Mouse (Mus musculus) lung, postnatal 0 days (tissue): ENCODE results near the gene Vegfa. TPM values are rescaled to one million over a fixed set of nuclear protein-coding genes. Genes with fewer than 3 reads are reported as not detected.

Experiments used
- ATAC-seq: fragments of 200-750 bp; cut with Nextera tagmentation; 2 replicates; pipeline ENCODE4 v1.8.0; 2017; ENCODE audit warnings: moderate library complexity
- DNase-seq: peaks from one replicate; pipeline ENCODE4 v3.0.0-alpha.2; 2016; ENCODE audit warnings: low spot score
- H3K27ac ChIP-seq: fragments of 300-500 bp; sonication (generic); 2 replicates; pipeline ENCODE4 v1.5.1; 2014; ENCODE audit warnings: antibody characterized with exemption, mild to moderate bottlenecking, low read length, mixed read lengths
- H3K27me3 ChIP-seq: fragments of 300-500 bp; sonication (generic); replicated peaks from 2 replicates; pipeline ENCODE4 v1.6.1; 2014; ENCODE audit warnings: low read length, mixed read lengths; ENCODE audit not compliant: insufficient read depth
- H3K36me3 ChIP-seq: fragments of 300-500 bp; sonication (generic); 2 replicates; pipeline ENCODE4 v1.6.1; 2014; ENCODE audit warnings: low read length, mixed read lengths; ENCODE audit not compliant: insufficient read depth
- H3K4me1 ChIP-seq: fragments of 300-500 bp; sonication (generic); 2 replicates; pipeline ENCODE4 v1.6.1; 2014; ENCODE audit warnings: antibody characterized with exemption, low read depth, low read length, mixed read lengths; ENCODE audit not compliant: insufficient read depth
- H3K4me2 ChIP-seq: fragments of 300-500 bp; sonication (generic); replicated peaks from 2 replicates; pipeline ENCODE4 v1.6.1; 2014; ENCODE audit warnings: low read depth, mild to moderate bottlenecking, low read length, moderate library complexity, mixed read lengths
- H3K4me3 ChIP-seq: fragments of 300-500 bp; sonication (generic); 2 replicates; pipeline ENCODE4 v1.5.1; 2014; ENCODE audit warnings: low read depth, low read length
- H3K9ac ChIP-seq: fragments of 300-500 bp; sonication (generic); replicated peaks from 2 replicates; pipeline ENCODE4 v1.6.1; 2014; ENCODE audit warnings: low read depth, mild to moderate bottlenecking
- H3K9me3 ChIP-seq: fragments of 300-500 bp; sonication (generic); 2 replicates; pipeline ENCODE4 v1.6.1; 2016; ENCODE audit warnings: low read length, mixed read lengths
- CTCF ChIP-seq: IDR thresholded peaks from 2 replicates; pipeline ENCODE4 v1.5.1; 2016; ENCODE audit warnings: antibody characterized with exemption, mild to moderate bottlenecking
- EP300 ChIP-seq: IDR thresholded peaks from 2 replicates; pipeline ENCODE4 v1.6.1; 2016; ENCODE audit warnings: antibody characterized with exemption, mild to moderate bottlenecking, control low read depth
- WGBS: fragments of 180-500 bp; shearing (Covaris S2); extraction: QIAGEN DNeasy Blood & Tissue Kit; methylation state at CpG from one replicate; pipeline ENCODE4 v1.1.7; 2014; 5-methylcytosine and 5-hydroxymethylcytosine counted together
- polyA plus RNA-seq: library from polyadenylated mRNA; unstranded; fragments of >200 nt; fragmentation: Nextera tagmentation; extraction: Ambion mirVana; gene quantifications from 2 replicates; pipeline ENCODE4 v1.2.1, GENCODE M21; 2015

The Vegfa gene
- polyA plus RNA-seq, 1 experiment from 2014 or later, result 21.4 TPM

DNA sequence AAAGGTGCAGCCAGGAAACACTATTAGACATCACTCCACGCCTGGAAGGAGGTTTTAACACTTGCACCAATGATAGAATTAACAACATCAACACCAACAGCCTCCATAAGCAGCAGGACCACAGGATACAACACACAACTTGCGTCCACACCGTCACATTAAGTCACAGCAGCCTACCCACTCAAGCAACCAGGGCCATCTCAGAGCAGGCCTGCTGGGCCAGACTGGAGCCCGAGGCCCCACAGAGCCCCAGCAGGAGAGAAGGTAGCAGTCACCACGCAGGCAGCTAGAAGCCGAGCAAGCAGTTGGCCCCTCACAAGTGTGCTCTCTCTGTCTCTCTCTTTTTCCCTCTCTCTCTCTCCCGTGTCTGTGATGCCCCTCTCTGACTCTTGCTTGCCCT is 11.6 kb downstream of the Vegfa start:
- Histone ChIP-seq H3K27ac (no peak overlapping the region), H3K36me3 (peaks cover 75% of the 10 kb centered on the region), H3K4me3 (no peak overlapping the region), H3K9ac (no peak overlapping the region), H3K4me1 (peaks cover 4% of the 10 kb centered on the region; the same call in 1 of the 2 replicates), H3K4me2 (no peak overlapping the region), H3K9me3 (no peaks in the 10 kb centered on the region), H3K27me3 (no peaks in the 10 kb centered on the region)
- TF ChIP-seq CTCF, result no peak; the same call in 1 of the 2 replicates
- TF ChIP-seq EP300, result no peak
- 72% methylated on average over 7 of the region's 7 CpGs for WGBS
- DNase-seq (no peak), ATAC-seq (no peak)

DNA sequence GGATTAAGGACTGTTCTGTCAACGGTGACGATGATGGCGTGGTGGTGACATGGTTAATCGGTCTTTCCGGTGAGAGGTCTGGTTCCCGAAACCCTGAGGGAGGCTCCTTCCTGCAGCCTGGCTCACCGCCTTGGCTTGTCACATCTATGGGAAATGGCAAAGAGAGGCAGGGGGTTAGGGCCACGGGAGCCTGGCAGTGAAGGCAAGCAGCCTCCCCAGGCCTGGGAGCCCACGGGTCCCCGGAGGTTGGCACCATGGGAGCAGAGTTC is 13.5 kb downstream of the Vegfa start:
- TF ChIP-seq CTCF (no peak), EP300 (no peak)
- Histone ChIP-seq H3K4me1 (no peaks in the 10 kb centered on the region), H3K27ac (no peak overlapping the region), H3K27me3 (no peaks in the 10 kb centered on the region), H3K9me3 (no peaks in the 10 kb centered on the region), H3K4me2 (no peak overlapping the region), H3K36me3 (peaks cover 65% of the 10 kb centered on the region), H3K9ac (no peak overlapping the region), H3K4me3 (no peak overlapping the region)
- DNase-seq, result no peak
- ATAC-seq, result no peak
- WGBS, result 82% methylated on average over 10 of the region's 10 CpGs

DNA sequence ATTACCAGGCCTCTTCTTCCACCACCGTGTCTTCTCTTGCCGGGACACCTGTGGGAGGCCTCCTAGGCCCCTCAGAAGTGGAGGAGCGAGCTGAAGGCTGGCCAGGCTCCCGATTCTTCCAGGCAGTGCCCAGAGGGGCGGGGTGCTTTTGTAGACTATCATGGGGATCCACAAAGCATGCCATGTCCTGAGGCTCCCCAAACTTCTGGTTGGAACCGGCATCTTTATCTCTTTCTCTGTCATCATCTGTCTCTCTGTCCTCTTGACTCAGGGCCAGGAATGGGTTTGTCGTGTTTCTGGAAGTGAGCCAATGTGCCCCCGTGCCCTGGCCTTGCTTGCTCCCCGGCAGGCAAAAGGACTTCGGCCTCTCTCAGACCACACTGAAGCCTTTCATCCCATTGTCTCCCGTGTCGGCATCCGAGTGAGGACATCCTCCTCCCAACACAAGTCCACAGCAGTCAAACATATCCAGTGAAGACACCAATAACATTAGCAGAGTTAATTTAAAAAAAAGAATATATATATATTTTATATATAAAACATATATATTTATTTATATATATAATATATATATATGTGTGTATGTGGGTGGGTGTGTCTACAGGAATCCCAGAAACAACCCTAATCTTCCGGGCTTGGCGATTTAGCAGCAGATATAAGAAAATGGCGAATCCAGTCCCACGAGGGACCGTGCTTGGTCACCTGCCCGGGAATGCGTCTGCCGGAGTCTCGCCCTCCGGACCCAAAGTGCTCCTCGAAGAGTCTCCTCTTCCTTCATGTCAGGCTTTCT is 14.0 kb downstream of the Vegfa start:
- 61% methylated on average over 24 of the region's 24 CpGs for WGBS
- TF ChIP-seq CTCF (no peak), EP300 (no peak)
- no peaks in the 10 kb centered on the region for H3K9me3 ChIP-seq

DNA sequence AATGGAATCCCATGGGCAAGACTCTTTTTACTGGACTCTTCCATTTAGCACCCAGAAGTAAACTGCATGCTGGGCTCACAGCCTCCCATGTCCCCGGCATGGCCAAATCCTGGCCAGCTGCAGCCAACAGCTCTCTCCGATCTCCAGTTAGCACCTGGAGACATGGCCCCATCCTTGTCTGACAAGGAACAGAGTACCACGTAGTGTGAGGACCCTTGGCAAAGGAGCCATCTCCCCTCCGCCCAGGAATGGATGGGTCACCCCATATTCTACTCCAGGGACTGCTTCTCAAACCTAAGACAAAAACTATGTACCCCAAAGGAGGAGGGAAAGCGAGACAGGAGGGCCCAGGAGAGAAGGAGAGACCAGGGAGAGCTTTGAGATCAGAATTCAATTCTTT is 15.6 kb downstream of the Vegfa start:
- WGBS, result 89% methylated on average over 5 of the region's 5 CpGs
- ATAC-seq (no peak), DNase-seq (no peak)
- Histone ChIP-seq H3K4me3 (no peak overlapping the region), H3K36me3 (peaks cover 45% of the 10 kb centered on the region; the same call in 1 of the 2 replicates), H3K9me3 (no peaks in the 10 kb centered on the region), H3K4me2 (no peak overlapping the region), H3K4me1 (no peaks in the 10 kb centered on the region), H3K27me3 (no peaks in the 10 kb centered on the region), H3K27ac (no peak overlapping the region), H3K9ac (no peak overlapping the region)
- no peak for TF ChIP-seq CTCF
- no peak for TF ChIP-seq EP300

More for the DNA sequence above, 14.0 kb downstream of the Vegfa start:
- ATAC-seq, result no peak
- H3K4me1 ChIP-seq, result no peaks in the 10 kb centered on the region
- H3K4me2 ChIP-seq, result no peak overlapping the region
- H3K36me3 ChIP-seq, result peaks cover 60% of the 10 kb centered on the region; the same call in 1 of the 2 replicates
- H3K27ac ChIP-seq, result no peak overlapping the region
- no peaks in the 10 kb centered on the region for H3K27me3 ChIP-seq
- H3K9ac ChIP-seq, result no peak overlapping the region
- no peak for DNase-seq
- no peak overlapping the region for H3K4me3 ChIP-seq

DNA sequence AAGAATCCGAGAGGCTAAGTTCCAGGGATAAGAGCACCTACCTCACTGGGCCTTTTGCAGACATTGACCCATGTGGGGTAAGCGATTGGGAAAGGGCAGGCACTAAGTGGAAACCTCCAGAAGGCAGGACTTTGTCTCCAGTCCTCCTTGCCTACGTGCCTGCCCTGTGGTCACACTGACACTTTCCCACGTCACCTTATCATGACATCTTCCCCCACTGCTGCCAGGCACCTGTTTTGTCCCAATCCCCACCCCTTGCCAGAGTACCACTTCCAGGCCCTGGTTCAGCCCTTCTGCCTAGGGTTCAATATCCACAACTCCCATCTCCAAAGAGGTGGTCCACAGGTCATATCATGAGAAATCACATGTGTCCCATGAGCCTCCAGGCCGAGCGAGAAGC is 16.2 kb downstream of the Vegfa start:
- Histone ChIP-seq H3K27ac (no peak overlapping the region), H3K4me1 (no peaks in the 10 kb centered on the region), H3K27me3 (no peaks in the 10 kb centered on the region), H3K9ac (no peak overlapping the region), H3K4me2 (no peak overlapping the region), H3K36me3 (peaks cover 39% of the 10 kb centered on the region; the same call in 1 of the 2 replicates), H3K4me3 (no peak overlapping the region), H3K9me3 (no peaks in the 10 kb centered on the region)
- DNase-seq (no peak), ATAC-seq (no peak)
- TF ChIP-seq CTCF, result no peak
- no peak for TF ChIP-seq EP300
- 92% methylated on average over 6 of the region's 6 CpGs for WGBS

DNA sequence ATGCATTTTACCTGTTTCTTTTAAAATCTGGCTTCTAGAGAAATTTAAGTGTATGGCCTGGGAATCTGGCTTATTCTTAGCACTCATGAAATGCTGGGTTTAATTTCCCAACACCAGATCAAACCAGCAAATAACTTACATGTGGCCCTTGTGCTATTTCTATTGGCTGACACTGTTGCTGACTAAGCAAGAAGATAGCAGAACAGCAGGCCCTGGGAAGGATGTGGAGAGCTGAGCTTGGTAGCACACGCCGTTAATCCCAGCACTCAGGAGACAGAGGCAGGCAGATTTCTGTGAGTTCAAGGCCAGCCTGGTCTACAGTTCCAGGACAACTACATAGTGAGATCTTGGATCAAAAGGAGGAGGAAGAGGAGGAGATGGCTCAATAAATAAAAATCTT is 17.2 kb downstream of the Vegfa start:
- H3K27me3 ChIP-seq, result no peaks in the 10 kb centered on the region
- no peak overlapping the region for H3K4me3 ChIP-seq
- ATAC-seq (no peak), DNase-seq (no peak)
- TF ChIP-seq CTCF (no peak), EP300 (no peak)
- no peak overlapping the region for H3K4me2 ChIP-seq
- H3K9me3 ChIP-seq, result no peaks in the 10 kb centered on the region
- 79% methylated on average over 2 of the region's 2 CpGs for WGBS
- H3K9ac ChIP-seq, result no peak overlapping the region
- peaks cover 30% of the 10 kb centered on the region; the same call in 1 of the 2 replicates for H3K36me3 ChIP-seq
- H3K4me1 ChIP-seq, result no peaks in the 10 kb centered on the region
- no peak overlapping the region for H3K27ac ChIP-seq
